Mouse (Mus musculus) bone marrow, adult 2 months (tissue): ENCODE data around the gene Dgkb.

Experiments used
- CTCF ChIP-seq: fragments of 200-500 bp; IDR thresholded peaks from 2 replicates; pipeline ENCODE4 v1.5.1; 2011; ENCODE audit warnings: low read length, control low read depth; ENCODE audit not compliant: control insufficient read depth, insufficient read depth
- POLR2A ChIP-seq: fragments of 200-500 bp; IDR thresholded peaks from 2 replicates; pipeline ENCODE4 v1.6.1; 2011; ENCODE audit warnings: low read depth, mild to moderate bottlenecking, control low read depth, low read length, borderline replicate concordance; ENCODE audit not compliant: control insufficient read depth

DNA sequence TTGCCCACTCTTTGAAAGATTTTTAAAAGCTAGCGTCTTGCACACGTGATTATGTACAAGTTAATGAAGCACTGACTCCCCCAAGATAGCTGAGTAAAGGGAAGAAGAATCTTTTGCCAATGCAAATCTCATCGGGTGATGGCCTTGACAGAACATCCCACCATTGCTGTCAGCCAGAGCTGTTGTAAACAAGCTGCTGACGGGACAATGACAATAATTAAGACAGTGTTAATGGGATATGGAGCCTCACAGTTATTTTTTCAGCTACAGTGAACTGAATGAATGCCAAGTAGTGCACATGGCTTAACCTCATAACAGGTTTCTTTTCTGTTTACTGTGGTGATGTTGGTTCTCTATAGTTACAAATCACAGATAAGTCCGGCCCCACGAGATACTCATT is 568.4 kb downstream of the Dgkb start:
- TF ChIP-seq POLR2A (no peak), CTCF (no peak)
